Mouse (Mus musculus): ENCODE measurements around the gene Spry2. TPM values are rescaled to one million over a fixed set of nuclear protein-coding genes. Genes with fewer than 3 reads are reported as not detected.

Gene Spry2
- polyA plus RNA-seq, 1 experiment from 2014 or later: 47.5 TPM

- Histone ChIP-seq H3K4me1 (ENCODE audit: control insufficient read depth, insufficient read depth, low read length) (peaks cover 1% of the 10 kb centered on the region; the same call in 1 of the 2 replicates), H3K36me3 (ENCODE audit: control insufficient read depth, insufficient read depth, low read length) (no peaks in the 10 kb centered on the region), H3K27ac (ENCODE audit: low read length) (no peak overlapping the region), H3K9ac (ENCODE audit: low read length) (no peak overlapping the region), H3K9me3 (replicated peaks; ENCODE audit: control insufficient read depth, low read length) (no peaks in the 10 kb centered on the region), H3K27me3 (ENCODE audit: control insufficient read depth, insufficient read depth, low read length) (no peaks in the 10 kb centered on the region), H3K4me3 (replicated peaks; ENCODE audit: low read length) (no peak overlapping the region), H3K4me2 (ENCODE audit: low read depth, low read length) (no peak overlapping the region)
- ATAC-seq (ENCODE audit: insufficient read depth, low FRiP score): no peak
- 82% methylated on average over 6 of the region's 6 CpGs for WGBS
Measured at GRCm38 (mm10) chr14:105885249-105885648, 11.4 kb downstream of the Spry2 start.

GRCm38 (mm10) chr14:105883215-105883614, 13.4 kb downstream of the Spry2 start:
- Histone ChIP-seq H3K36me3 (ENCODE audit: control insufficient read depth, insufficient read depth, low read length) (no peaks in the 10 kb centered on the region), H3K27ac (ENCODE audit: low read length) (no peak overlapping the region), H3K27me3 (ENCODE audit: control insufficient read depth, insufficient read depth, low read length) (no peaks in the 10 kb centered on the region), H3K4me2 (ENCODE audit: low read depth, low read length) (no peak overlapping the region), H3K9me3 (replicated peaks; ENCODE audit: control insufficient read depth, low read length) (no peaks in the 10 kb centered on the region), H3K4me1 (ENCODE audit: control insufficient read depth, insufficient read depth, low read length) (no peaks in the 10 kb centered on the region), H3K9ac (ENCODE audit: low read length) (no peak overlapping the region), H3K4me3 (replicated peaks; ENCODE audit: low read length) (no peak overlapping the region)
- no peak for ATAC-seq (ENCODE audit: insufficient read depth, low FRiP score)
- 81% methylated on average over 6 of the region's 6 CpGs for WGBS

GRCm38 (mm10) chr14:105878359-105878758, 18.3 kb downstream of the Spry2 start:
- H3K9me3 ChIP-seq (replicated peaks; ENCODE audit: control insufficient read depth, low read length): no peaks in the 10 kb centered on the region
- H3K27me3 ChIP-seq (ENCODE audit: control insufficient read depth, insufficient read depth, low read length): no peaks in the 10 kb centered on the region
- no peak overlapping the region for H3K9ac ChIP-seq (ENCODE audit: low read length)
- no peaks in the 10 kb centered on the region for H3K4me1 ChIP-seq (ENCODE audit: control insufficient read depth, insufficient read depth, low read length)
- ATAC-seq (ENCODE audit: insufficient read depth, low FRiP score): no peak
- H3K4me3 ChIP-seq (replicated peaks; ENCODE audit: low read length): no peak overlapping the region
- 82% methylated on average over 10 of the region's 10 CpGs for WGBS
- H3K27ac ChIP-seq (ENCODE audit: low read length): no peak overlapping the region
- no peak overlapping the region for H3K4me2 ChIP-seq (ENCODE audit: low read depth, low read length)
- no peaks in the 10 kb centered on the region for H3K36me3 ChIP-seq (ENCODE audit: control insufficient read depth, insufficient read depth, low read length)

GRCm38 (mm10) chr14:105876375-105876774, 20.2 kb downstream of the Spry2 start:
- no peaks in the 10 kb centered on the region for H3K36me3 ChIP-seq (ENCODE audit: control insufficient read depth, insufficient read depth, low read length)
- no peaks in the 10 kb centered on the region for H3K27me3 ChIP-seq (ENCODE audit: control insufficient read depth, insufficient read depth, low read length)
- H3K4me2 ChIP-seq (ENCODE audit: low read depth, low read length): no peak overlapping the region
- no peak overlapping the region for H3K4me3 ChIP-seq (replicated peaks; ENCODE audit: low read length)
- H3K27ac ChIP-seq (ENCODE audit: low read length): no peak overlapping the region
- H3K9ac ChIP-seq (ENCODE audit: low read length): no peak overlapping the region
- H3K9me3 ChIP-seq (replicated peaks; ENCODE audit: control insufficient read depth, low read length): no peaks in the 10 kb centered on the region
- H3K4me1 ChIP-seq (ENCODE audit: control insufficient read depth, insufficient read depth, low read length): no peaks in the 10 kb centered on the region
- WGBS: 71% methylated on average over 7 of the region's 7 CpGs
- no peak for ATAC-seq (ENCODE audit: insufficient read depth, low FRiP score)

- H3K4me2 ChIP-seq (ENCODE audit: low read depth, low read length): 0 out of 2 replicates have a peak overlapping the region, but pooled peaks have one; percentile 4
- no peaks in the 10 kb centered on the region for H3K36me3 ChIP-seq (ENCODE audit: control insufficient read depth, insufficient read depth, low read length)
- H3K27ac ChIP-seq (ENCODE audit: low read length): peak overlapping the region; percentile 39
- peaks cover 6% of the 10 kb centered on the region; the same call in 1 of the 2 replicates for H3K4me1 ChIP-seq (ENCODE audit: control insufficient read depth, insufficient read depth, low read length)
- H3K9ac ChIP-seq (ENCODE audit: low read length): no peak overlapping the region
- no peak overlapping the region for H3K4me3 ChIP-seq (replicated peaks; ENCODE audit: low read length)
- H3K27me3 ChIP-seq (ENCODE audit: control insufficient read depth, insufficient read depth, low read length): no peaks in the 10 kb centered on the region
- 41% methylated on average over 14 of the region's 14 CpGs for WGBS
- ATAC-seq (ENCODE audit: insufficient read depth, low FRiP score): no peak
- H3K9me3 ChIP-seq (replicated peaks; ENCODE audit: control insufficient read depth, low read length): no peaks in the 10 kb centered on the region
Measured at GRCm38 (mm10) chr14:105870370-105870936, 26.2 kb downstream of the Spry2 start.

- Histone ChIP-seq H3K4me3 (replicated peaks; ENCODE audit: low read length) (no peak overlapping the region), H3K4me2 (ENCODE audit: low read depth, low read length) (no peak overlapping the region), H3K27me3 (ENCODE audit: control insufficient read depth, insufficient read depth, low read length) (no peaks in the 10 kb centered on the region), H3K9me3 (replicated peaks; ENCODE audit: control insufficient read depth, low read length) (no peaks in the 10 kb centered on the region), H3K36me3 (ENCODE audit: control insufficient read depth, insufficient read depth, low read length) (no peaks in the 10 kb centered on the region), H3K27ac (ENCODE audit: low read length) (no peak overlapping the region), H3K9ac (ENCODE audit: low read length) (no peak overlapping the region), H3K4me1 (ENCODE audit: control insufficient read depth, insufficient read depth, low read length) (peaks cover 4% of the 10 kb centered on the region; the same call in 1 of the 2 replicates)
- ATAC-seq (ENCODE audit: insufficient read depth, low FRiP score): no peak
- WGBS: 89% methylated on average over 5 of the region's 5 CpGs
Measured at GRCm38 (mm10) chr14:105865381-105865938, 31.2 kb downstream of the Spry2 start.

GRCm38 (mm10) chr14:105862199-105862598, 34.4 kb downstream of the Spry2 start:
- Histone ChIP-seq H3K27ac (ENCODE audit: low read length) (no peak overlapping the region), H3K9ac (ENCODE audit: low read length) (no peak overlapping the region), H3K4me2 (ENCODE audit: low read depth, low read length) (no peak overlapping the region), H3K4me3 (replicated peaks; ENCODE audit: low read length) (no peak overlapping the region), H3K36me3 (ENCODE audit: control insufficient read depth, insufficient read depth, low read length) (no peaks in the 10 kb centered on the region), H3K9me3 (replicated peaks; ENCODE audit: control insufficient read depth, low read length) (no peaks in the 10 kb centered on the region), H3K27me3 (ENCODE audit: control insufficient read depth, insufficient read depth, low read length) (no peaks in the 10 kb centered on the region), H3K4me1 (ENCODE audit: control insufficient read depth, insufficient read depth, low read length) (no peaks in the 10 kb centered on the region)
- ATAC-seq (ENCODE audit: insufficient read depth, low FRiP score): no peak
- 71% methylated on average over 11 of the region's 11 CpGs for WGBS

GRCm38 (mm10) chr14:105860920-105861319, 35.7 kb downstream of the Spry2 start:
- no peak overlapping the region for H3K4me3 ChIP-seq (replicated peaks; ENCODE audit: low read length)
- H3K27me3 ChIP-seq (ENCODE audit: control insufficient read depth, insufficient read depth, low read length): no peaks in the 10 kb centered on the region
- no peaks in the 10 kb centered on the region for H3K9me3 ChIP-seq (replicated peaks; ENCODE audit: control insufficient read depth, low read length)
- peak; percentile 62; the same call in 1 of the 2 replicates for ATAC-seq (ENCODE audit: insufficient read depth, low FRiP score)
- H3K27ac ChIP-seq (ENCODE audit: low read length): no peak overlapping the region
- H3K4me1 ChIP-seq (ENCODE audit: control insufficient read depth, insufficient read depth, low read length): no peaks in the 10 kb centered on the region
- H3K9ac ChIP-seq (ENCODE audit: low read length): no peak overlapping the region
- H3K36me3 ChIP-seq (ENCODE audit: control insufficient read depth, insufficient read depth, low read length): no peaks in the 10 kb centered on the region
- H3K4me2 ChIP-seq (ENCODE audit: low read depth, low read length): no peak overlapping the region
- WGBS: 46% methylated on average over 6 of the region's 6 CpGs

- H3K27ac ChIP-seq (ENCODE audit: low read length): no peak overlapping the region
- 84% methylated on average over 4 of the region's 4 CpGs for WGBS
- no peaks in the 10 kb centered on the region for H3K4me1 ChIP-seq (ENCODE audit: control insufficient read depth, insufficient read depth, low read length)
- H3K9me3 ChIP-seq (replicated peaks; ENCODE audit: control insufficient read depth, low read length): no peaks in the 10 kb centered on the region
- H3K27me3 ChIP-seq (ENCODE audit: control insufficient read depth, insufficient read depth, low read length): no peaks in the 10 kb centered on the region
- H3K4me2 ChIP-seq (ENCODE audit: low read depth, low read length): no peak overlapping the region
- H3K4me3 ChIP-seq (replicated peaks; ENCODE audit: low read length): no peak overlapping the region
- no peaks in the 10 kb centered on the region for H3K36me3 ChIP-seq (ENCODE audit: control insufficient read depth, insufficient read depth, low read length)
- no peak for ATAC-seq (ENCODE audit: insufficient read depth, low FRiP score)
- no peak overlapping the region for H3K9ac ChIP-seq (ENCODE audit: low read length)
Measured at GRCm38 (mm10) chr14:105860276-105860675, 36.3 kb downstream of the Spry2 start.
